Mouse (Mus musculus) neural tube, embryonic 12.5 days (tissue): Measurements from ENCODE around the gene Slc8b1. TPM values are rescaled to one million over a fixed set of nuclear protein-coding genes. Genes with fewer than 3 reads are reported as not detected.
"Not testable (repeated sequence)": the region's sequence is repeated elsewhere in the genome, so short reads cannot be mapped to it uniquely, and the experiment has no call there.

Experiments used
- ATAC-seq: fragments of 200-750 bp; cut with Nextera tagmentation; 2 replicates; pipeline ENCODE4 v1.8.0; 2017; ENCODE audit warnings: low read depth, mild to moderate bottlenecking, moderate TSS enrichment, moderate library complexity; ENCODE audit not compliant: low FRiP score
- H3K27ac ChIP-seq: fragments of 300-500 bp; sonication (generic); 2 replicates; pipeline ENCODE4 v1.5.1; 2016
- H3K27me3 ChIP-seq: fragments of 300-500 bp; sonication (generic); replicated peaks from 2 replicates; pipeline ENCODE4 v1.6.1; 2016; ENCODE audit warnings: mild to moderate bottlenecking
- H3K36me3 ChIP-seq: fragments of 300-500 bp; sonication (generic); 2 replicates; pipeline ENCODE4 v1.6.1; 2016; ENCODE audit warnings: mild to moderate bottlenecking
- H3K4me1 ChIP-seq: fragments of 300-500 bp; sonication (generic); 2 replicates; pipeline ENCODE4 v1.6.1; 2016
- H3K4me2 ChIP-seq: fragments of 300-500 bp; sonication (generic); replicated peaks from 2 replicates; pipeline ENCODE4 v1.6.1; 2016; ENCODE audit warnings: mild to moderate bottlenecking
- H3K4me3 ChIP-seq: fragments of 300-500 bp; sonication (generic); 2 replicates; pipeline ENCODE4 v1.5.1; 2016
- H3K9ac ChIP-seq: fragments of 300-500 bp; sonication (generic); 2 replicates; pipeline ENCODE4 v1.6.1; 2016; ENCODE audit warnings: mild to moderate bottlenecking
- H3K9me3 ChIP-seq: fragments of 300-500 bp; sonication (generic); 2 replicates; pipeline ENCODE4 v1.6.1; 2016; ENCODE audit warnings: mild to moderate bottlenecking
- WGBS: fragments of 180-500 bp; shearing (Covaris S2); methylation state at CpG from one replicate; pipeline ENCODE4 v1.1.7; 2016; 5-methylcytosine and 5-hydroxymethylcytosine counted together
- polyA plus RNA-seq: library from polyadenylated mRNA; unstranded; fragments of >200 nt; fragmentation: Nextera tagmentation; extraction: Ambion mirVana; gene quantifications from 2 replicates; pipeline ENCODE4 v1.2.1, GENCODE M21; 2016

Slc8b1 gene
- polyA plus RNA-seq, 1 experiment from 2014 or later: 6.9 TPM

DNA sequence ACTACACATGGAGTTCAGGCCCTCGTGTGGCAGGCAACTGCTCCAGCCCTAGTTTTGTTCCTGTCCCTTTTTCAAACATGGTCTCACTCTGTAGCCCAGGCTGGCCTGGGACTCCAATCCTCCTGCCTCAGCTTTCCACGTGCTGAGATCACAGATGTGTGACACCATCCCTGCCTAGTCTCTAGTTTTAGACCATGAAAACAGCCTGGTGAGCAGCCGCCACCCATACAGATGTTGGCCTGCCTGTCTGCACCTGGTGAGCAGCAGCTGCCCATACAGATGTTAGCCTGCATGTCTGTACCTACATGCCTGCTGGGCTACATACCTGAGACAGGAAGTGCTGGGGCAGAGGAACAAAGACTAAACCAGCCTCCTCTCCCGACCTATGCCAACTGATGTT lies 11.8 kb upstream of the Slc8b1 start:
- H3K36me3 ChIP-seq: peaks cover 8% of the 10 kb centered on the region
- no peak overlapping the region for H3K4me2 ChIP-seq
- peaks cover 21% of the 10 kb centered on the region for H3K4me1 ChIP-seq
- no peak overlapping the region for H3K4me3 ChIP-seq
- ATAC-seq: no peak
- H3K9ac ChIP-seq: no peak overlapping the region
- H3K27me3 ChIP-seq: no peaks in the 10 kb centered on the region
- 85% methylated on average over 4 of the region's 4 CpGs for WGBS
- H3K27ac ChIP-seq: no peak overlapping the region
- no peaks in the 10 kb centered on the region for H3K9me3 ChIP-seq

- not testable (repeated sequence) for ATAC-seq, H3K9me3 ChIP-seq, H3K9ac ChIP-seq, H3K36me3 ChIP-seq, H3K4me2 ChIP-seq, H3K4me3 ChIP-seq, H3K27ac ChIP-seq, H3K27me3 ChIP-seq
- 88% methylated on average over 9 of the region's 9 CpGs for WGBS
- peaks cover 17% of the 10 kb centered on the region for H3K4me1 ChIP-seq
Measured at GRCm38 (mm10) chr5:120500609-120501008, 10.4 kb upstream of the Slc8b1 start.

DNA sequence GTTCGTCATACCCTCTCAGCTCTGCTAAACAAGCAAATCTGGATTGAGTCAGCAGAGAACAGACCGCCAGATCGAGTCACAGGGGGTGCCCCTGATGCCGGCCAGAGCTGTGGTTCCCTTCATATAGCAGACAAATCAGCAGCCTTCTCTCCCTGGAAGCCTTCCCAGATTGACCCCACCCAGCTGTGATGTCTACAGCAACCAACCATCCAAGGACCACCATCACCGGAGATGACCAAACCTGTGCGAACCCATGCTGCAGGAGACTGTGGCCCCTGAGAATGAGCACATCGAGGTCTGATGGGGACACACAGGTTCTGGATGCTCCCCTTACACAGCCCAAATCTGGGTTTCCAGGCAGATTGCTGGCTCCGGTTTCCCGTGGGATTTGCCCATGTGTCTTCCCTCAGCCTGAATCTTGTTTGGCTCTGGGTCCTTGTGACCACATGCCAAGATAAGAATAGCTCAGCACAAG lies 8.8 kb upstream of the Slc8b1 start:
- ATAC-seq: no peak
- H3K27me3 ChIP-seq: no peaks in the 10 kb centered on the region
- peaks cover 17% of the 10 kb centered on the region for H3K4me1 ChIP-seq
- peak overlapping the region; percentile 88; the same call in 1 of the 2 replicates for H3K4me3 ChIP-seq
- WGBS: 71% methylated on average over 9 of the region's 9 CpGs
- no peaks in the 10 kb centered on the region for H3K9me3 ChIP-seq
- H3K9ac ChIP-seq: peak overlapping the region; percentile 87
- peaks cover 3% of the 10 kb centered on the region; the same call in 1 of the 2 replicates for H3K36me3 ChIP-seq
- no peak overlapping the region for H3K27ac ChIP-seq
- peak overlapping the region; percentile 94 for H3K4me2 ChIP-seq

- WGBS: 15% methylated on average over 12 of the region's 12 CpGs
- Histone ChIP-seq H3K36me3 (peaks cover under 1% of the 10 kb centered on the region; the same call in 1 of the 2 replicates), H3K9ac (peak overlapping the region; percentile 87), H3K27ac (no peak overlapping the region), H3K27me3 (no peaks in the 10 kb centered on the region), H3K4me2 (peak overlapping the region; percentile 94), H3K9me3 (no peaks in the 10 kb centered on the region), H3K4me3 (peak overlapping the region; percentile 88), H3K4me1 (peaks cover 17% of the 10 kb centered on the region)
- peak; percentile 14; the same call in 1 of the 2 replicates for ATAC-seq
Measured at GRCm38 (mm10) chr5:120502675-120503143, 8.3 kb upstream of the Slc8b1 start.

- no peaks in the 10 kb centered on the region for H3K9me3 ChIP-seq
- H3K27me3 ChIP-seq: no peaks in the 10 kb centered on the region
- H3K9ac ChIP-seq: peak within 1 kb of the TSS; percentile 87
- peaks cover 17% of the 10 kb centered on the region for H3K4me1 ChIP-seq
- peak; percentile 62 for ATAC-seq
- H3K36me3 ChIP-seq: no peaks in the 10 kb centered on the region
- 1% methylated on average over 54 of the region's 55 CpGs for WGBS
- no peak within 1 kb of the TSS for H3K27ac ChIP-seq
- H3K4me3 ChIP-seq: peak within 1 kb of the TSS; percentile 88
- peak within 1 kb of the TSS; percentile 94 for H3K4me2 ChIP-seq
Measured at GRCm38 (mm10) chr5:120503144-120503795, 7.7 kb upstream of the Slc8b1 start, which contains the start of gene Plbd2. Gene Plbd2 (minus strand): TSS chr5:120503625.

DNA sequence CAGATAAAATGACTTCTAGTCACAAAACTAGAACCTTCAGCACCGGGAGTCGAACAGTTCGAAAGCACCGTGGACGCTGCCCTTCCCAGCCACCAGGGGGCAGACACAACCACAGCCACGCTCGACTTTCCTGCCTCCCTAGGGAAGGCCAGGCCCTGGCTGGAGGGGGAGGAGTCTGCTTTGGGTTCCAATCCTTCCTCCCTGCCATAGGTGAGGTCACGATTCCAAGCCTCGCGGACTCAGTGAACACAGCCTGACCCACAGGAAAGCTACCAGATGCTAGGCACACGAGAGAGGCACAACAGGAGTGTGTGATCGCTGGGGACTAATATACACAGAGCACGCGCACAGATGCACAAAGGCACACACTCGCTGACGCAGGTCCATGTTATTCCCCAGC lies 5.6 kb upstream of the Slc8b1 start:
- no peak for ATAC-seq
- no peaks in the 10 kb centered on the region for H3K27me3 ChIP-seq
- no peak overlapping the region; the same call in 1 of the 2 replicates for H3K4me2 ChIP-seq
- no peak overlapping the region for H3K9ac ChIP-seq
- no peak overlapping the region for H3K27ac ChIP-seq
- H3K9me3 ChIP-seq: no peaks in the 10 kb centered on the region
- H3K36me3 ChIP-seq: no peaks in the 10 kb centered on the region
- WGBS: 22% methylated on average over 16 of the region's 16 CpGs
- no peak overlapping the region for H3K4me3 ChIP-seq
- peaks cover 20% of the 10 kb centered on the region for H3K4me1 ChIP-seq

DNA sequence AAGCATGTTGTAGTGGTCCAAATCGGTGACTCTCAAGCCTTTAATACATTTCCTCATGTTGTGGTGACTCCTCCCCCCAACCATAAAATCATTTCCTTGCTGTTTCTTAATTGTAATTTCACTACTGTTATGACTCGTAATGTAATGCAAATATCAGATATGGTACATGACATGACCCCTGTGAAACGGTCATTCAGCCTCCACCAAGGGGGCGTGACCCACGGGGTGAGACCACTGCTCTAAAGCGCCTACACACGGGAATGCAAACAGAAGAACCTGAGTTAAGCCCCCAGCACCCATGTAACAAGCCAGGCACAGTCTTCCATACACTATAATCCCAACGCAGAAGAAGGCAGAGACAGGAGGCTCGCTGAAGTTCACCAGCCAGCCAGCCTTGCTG lies 5.2 kb upstream of the Slc8b1 start:
- no peak for ATAC-seq
- H3K4me1 ChIP-seq: peaks cover 22% of the 10 kb centered on the region
- no peak overlapping the region for H3K4me3 ChIP-seq
- H3K9me3 ChIP-seq: no peaks in the 10 kb centered on the region
- 68% methylated on average over 9 of the region's 9 CpGs for WGBS
- no peaks in the 10 kb centered on the region for H3K36me3 ChIP-seq
- no peaks in the 10 kb centered on the region for H3K27me3 ChIP-seq
- H3K4me2 ChIP-seq: no peak overlapping the region; the same call in 1 of the 2 replicates
- no peak overlapping the region for H3K27ac ChIP-seq
- no peak overlapping the region for H3K9ac ChIP-seq

DNA sequence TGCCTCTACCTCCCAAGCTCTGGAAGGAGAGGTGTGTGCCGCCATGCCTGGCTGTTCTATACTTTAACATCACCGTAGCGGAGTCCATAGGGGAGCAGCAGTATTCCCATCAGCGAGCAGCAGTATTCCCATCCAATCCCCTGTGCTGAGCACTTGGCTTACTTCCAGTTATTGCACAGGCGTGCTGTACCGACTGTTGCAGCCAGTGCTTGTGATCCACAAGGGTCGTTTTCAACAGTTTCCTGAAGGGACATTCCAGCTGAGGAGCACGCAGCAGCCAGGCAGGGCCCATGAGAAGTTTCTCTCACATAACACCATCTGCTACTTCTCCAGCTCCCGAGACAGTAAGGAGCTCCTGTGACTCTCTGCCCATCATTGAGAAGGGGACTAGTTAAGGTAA lies 4.5 kb upstream of the Slc8b1 start:
- no peak overlapping the region for H3K9ac ChIP-seq
- no peaks in the 10 kb centered on the region for H3K9me3 ChIP-seq
- peaks cover 27% of the 10 kb centered on the region for H3K4me1 ChIP-seq
- 71% methylated on average over 9 of the region's 9 CpGs for WGBS
- no peak overlapping the region for H3K4me3 ChIP-seq
- ATAC-seq: no peak
- no peaks in the 10 kb centered on the region for H3K36me3 ChIP-seq
- no peak overlapping the region for H3K27ac ChIP-seq
- H3K27me3 ChIP-seq: no peaks in the 10 kb centered on the region
- H3K4me2 ChIP-seq: no peak overlapping the region

GRCm38 (mm10) chr5:120507311-120507710 lies 3.7 kb upstream of the Slc8b1 start:
- 50% methylated on average over 4 of the region's 4 CpGs for WGBS
- H3K9ac ChIP-seq: no peak overlapping the region
- ATAC-seq: no peak

DNA sequence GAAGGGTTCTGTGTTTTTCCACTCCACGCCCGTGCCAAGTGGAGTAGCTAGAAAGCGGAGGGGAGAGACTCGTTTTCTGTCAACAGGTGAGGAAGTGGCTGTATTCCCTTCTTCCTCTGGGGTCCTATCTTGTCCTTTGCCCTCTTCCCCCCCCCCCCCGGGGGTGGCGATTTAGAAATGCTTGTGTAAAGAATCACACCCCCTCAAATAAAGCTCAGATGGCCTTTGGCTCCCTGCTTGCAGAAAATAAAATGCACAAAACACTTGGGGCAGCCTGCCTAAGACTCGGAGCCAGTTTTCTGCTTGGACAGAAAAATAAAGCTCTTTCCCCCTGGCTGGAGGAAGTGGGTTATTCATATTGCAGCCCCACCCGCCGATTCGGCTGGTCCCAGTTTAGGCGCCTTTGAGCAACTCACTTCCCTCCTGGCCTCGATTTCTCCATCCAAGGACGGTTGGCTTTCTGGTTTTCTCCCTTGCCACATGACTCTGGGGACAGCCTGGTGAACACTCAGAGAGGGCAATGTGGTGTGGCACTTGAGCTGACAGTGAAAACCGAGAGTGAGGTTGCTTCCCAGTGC lies 764 bp downstream of the Slc8b1 start:
- H3K9ac ChIP-seq: no peak overlapping the region
- peaks cover 7% of the 10 kb centered on the region; the same call in 1 of the 2 replicates for H3K27me3 ChIP-seq
- H3K4me3 ChIP-seq: peak overlapping the region; percentile 34
- H3K4me2 ChIP-seq: peak overlapping the region; percentile 62
- ATAC-seq: no peak
- no peaks in the 10 kb centered on the region for H3K36me3 ChIP-seq
- peaks cover 36% of the 10 kb centered on the region for H3K4me1 ChIP-seq
- no peak overlapping the region for H3K27ac ChIP-seq
- H3K9me3 ChIP-seq: no peaks in the 10 kb centered on the region
- WGBS: 32% methylated on average over 14 of the region's 14 CpGs

More at GRCm38 (mm10) chr5:120507311-120507710, 3.7 kb upstream of the Slc8b1 start:
- Histone ChIP-seq H3K36me3 (no peaks in the 10 kb centered on the region), H3K4me2 (no peak overlapping the region), H3K4me3 (no peak overlapping the region), H3K9me3 (no peaks in the 10 kb centered on the region), H3K4me1 (peaks cover 20% of the 10 kb centered on the region), H3K27ac (no peak overlapping the region), H3K27me3 (peaks cover 6% of the 10 kb centered on the region; the same call in 1 of the 2 replicates)

DNA sequence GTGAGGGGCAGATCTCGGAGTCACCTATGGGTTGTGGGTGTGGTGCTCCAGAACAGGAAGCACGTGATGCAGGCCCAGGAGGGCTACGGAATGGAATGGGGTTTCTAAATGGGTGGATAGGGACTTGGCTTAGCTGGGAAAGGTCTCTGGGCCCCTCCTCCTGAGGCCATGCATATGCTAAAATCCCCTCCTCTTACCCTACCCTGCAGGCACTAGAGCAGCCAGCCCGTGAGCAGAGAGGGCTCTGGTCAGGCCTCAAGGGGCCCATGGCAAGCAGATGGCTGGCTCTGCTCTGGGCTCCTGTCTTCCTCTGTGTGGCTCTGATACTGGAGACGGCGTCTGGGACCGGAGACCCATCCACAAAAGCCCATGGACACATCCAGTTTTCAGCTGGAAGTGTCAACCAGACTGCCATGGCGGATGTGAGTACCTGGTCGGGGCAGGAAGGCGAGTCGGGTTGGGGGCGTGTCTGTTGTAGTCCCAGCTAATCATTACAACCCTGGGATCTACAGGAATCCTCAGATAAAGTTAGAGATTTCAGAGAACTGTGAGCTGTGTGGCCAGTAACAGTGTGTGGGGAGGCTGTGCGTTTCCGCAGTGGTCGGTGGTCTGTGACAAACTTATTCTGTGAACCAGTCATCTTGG lies 2.1 kb downstream of the Slc8b1 start:
- WGBS: 31% methylated on average over 15 of the region's 15 CpGs
- Histone ChIP-seq H3K27me3 (peaks cover 7% of the 10 kb centered on the region; the same call in 1 of the 2 replicates), H3K4me3 (no peak overlapping the region), H3K9ac (no peak overlapping the region), H3K4me1 (peaks cover 42% of the 10 kb centered on the region), H3K27ac (no peak overlapping the region), H3K4me2 (peak overlapping the region; percentile 27; the same call in 1 of the 2 replicates), H3K36me3 (no peaks in the 10 kb centered on the region), H3K9me3 (no peaks in the 10 kb centered on the region)
- peak; percentile 19; the same call in 1 of the 2 replicates for ATAC-seq
